Mouse (Mus musculus) E14TG2a.4 (cell line): ENCODE results near the gene Fcor.

Experiments
- CTCF ChIP-seq: conservative IDR thresholded peaks from 2 replicates; pipeline ENCODE4 v1.5.1; 2014; ENCODE audit warnings: low read length
- POU5F1 ChIP-seq: IDR thresholded peaks from 2 replicates; pipeline ENCODE4 v1.6.1; 2014; ENCODE audit warnings: low read length, borderline replicate concordance

DNA sequence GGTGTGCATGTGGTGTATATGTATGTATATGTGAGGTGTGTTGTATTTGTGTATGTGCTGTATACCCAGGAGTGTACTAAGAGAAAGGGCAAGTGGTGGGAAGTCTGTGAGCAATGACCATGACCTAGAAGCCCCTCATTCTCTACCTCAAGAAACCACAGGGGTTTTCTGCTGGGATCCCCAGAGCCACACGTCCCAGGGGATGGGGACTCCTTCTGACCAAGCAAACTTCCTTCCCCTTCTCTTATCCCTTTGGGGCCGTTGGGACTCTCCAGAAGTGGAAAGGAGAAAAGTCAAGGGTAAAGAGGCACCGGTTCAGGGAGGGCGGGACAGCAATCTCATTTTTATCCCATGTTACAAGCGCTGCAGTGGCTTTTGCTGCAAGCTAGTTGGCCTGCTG, 13.3 kb upstream of the Fcor start:
- TF ChIP-seq CTCF (no peak), POU5F1 (no peak)
